Mouse (Mus musculus): ENCODE data around the gene Pdzrn3.

DNA sequence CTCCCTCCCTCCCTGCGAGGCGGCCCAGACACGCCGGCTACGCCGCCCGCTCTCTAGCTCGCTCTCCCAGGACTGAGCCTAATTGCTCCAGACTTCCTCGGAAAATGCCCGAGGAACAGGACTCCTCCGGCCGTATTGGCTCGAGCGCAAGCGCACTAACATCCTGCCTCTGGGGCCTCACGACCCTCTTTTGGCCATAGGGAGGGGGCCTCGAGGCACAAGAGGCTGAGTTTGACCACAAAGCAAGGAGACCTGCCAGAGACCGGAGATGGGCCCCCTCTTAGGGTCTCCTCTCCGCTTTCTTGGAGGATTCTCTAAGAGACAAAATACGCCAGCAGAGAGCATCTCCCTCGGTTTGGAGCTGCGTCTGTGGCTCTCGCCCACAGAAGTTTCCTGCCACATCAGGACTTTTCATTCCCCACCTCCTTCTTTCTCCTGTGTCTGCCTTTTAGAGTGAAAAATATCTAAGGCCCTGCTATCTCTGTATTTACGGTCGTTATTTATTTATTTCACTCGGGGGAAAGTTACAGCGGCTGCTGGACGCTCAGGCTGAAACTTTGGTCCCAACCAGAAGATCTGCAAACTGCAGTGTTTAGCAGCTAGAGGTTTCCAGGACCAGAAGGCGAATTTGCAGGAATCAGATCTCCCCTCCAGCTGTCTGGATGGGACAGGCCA, 375 bp upstream of the Pdzrn3 start:
- TF ChIP-seq POLR2A (IDR thresholded peaks at IDR 0.05; ENCODE audit: borderline replicate concordance, insufficient read depth, low read length): no peak
- no peak for TF ChIP-seq CTCF (IDR thresholded peaks at IDR 0.05; ENCODE audit: borderline replicate concordance, insufficient read depth, low read depth, low read length)
